Mouse (Mus musculus): ENCODE measurements around the gene Afg1l.
A peak's percentile ranks its signal among the peaks of the same experiment; 100 is the strongest.

The Afg1l gene

GRCm38 (mm10) chr10:42478341-42478720, at the start of gene Afg1l:
TSS of gene Afg1l (minus strand) at chr10:42478565.
- peak; percentile 95 for DNase-seq (ENCODE audit: low read depth, low spot score)

- no peak for DNase-seq (ENCODE audit: low read depth, low spot score)
Observed at GRCm38 (mm10) chr10:42525682-42526081, 47.3 kb upstream of the Afg1l start.

- DNase-seq (ENCODE audit: low read depth, low spot score), result no peak
Observed at GRCm38 (mm10) chr10:42523556-42524162, 45.3 kb upstream of the Afg1l start.

- DNase-seq (ENCODE audit: low read depth, low spot score), result no peak
Observed at GRCm38 (mm10) chr10:42522912-42523311, 44.5 kb upstream of the Afg1l start.

GRCm38 (mm10) chr10:42521315-42521981, 43.1 kb upstream of the Afg1l start:
- DNase-seq (ENCODE audit: low read depth, low spot score), result no peak

- DNase-seq (ENCODE audit: low read depth, low spot score), result no peak
Observed at GRCm38 (mm10) chr10:42518363-42518762, 40.0 kb upstream of the Afg1l start.

GRCm38 (mm10) chr10:42514125-42514524, 35.8 kb upstream of the Afg1l start:
- no peak for DNase-seq (ENCODE audit: low read depth, low spot score)

- no peak for DNase-seq (ENCODE audit: low read depth, low spot score)
Observed at GRCm38 (mm10) chr10:42511184-42512135, 33.1 kb upstream of the Afg1l start.

- DNase-seq (ENCODE audit: low read depth, low spot score), result no peak
Observed at GRCm38 (mm10) chr10:42510141-42510540, 31.8 kb upstream of the Afg1l start.

- peak; percentile 25 for DNase-seq (ENCODE audit: low read depth, low spot score)
Observed at GRCm38 (mm10) chr10:42504096-42504710, 25.8 kb upstream of the Afg1l start.

GRCm38 (mm10) chr10:42502349-42503111, 24.2 kb upstream of the Afg1l start:
- peak; percentile 71 for DNase-seq (ENCODE audit: low read depth, low spot score)

- DNase-seq (ENCODE audit: low read depth, low spot score), result peak; percentile 98
Observed at GRCm38 (mm10) chr10:42501775-42502348, 23.5 kb upstream of the Afg1l start, which contains the start of gene Snx3. TSS of gene Snx3 (plus strand) at chr10:42502030.

GRCm38 (mm10) chr10:42501161-42501560, 22.8 kb upstream of the Afg1l start:
- DNase-seq (ENCODE audit: low read depth, low spot score), result no peak

- no peak for DNase-seq (ENCODE audit: low read depth, low spot score)
Observed at GRCm38 (mm10) chr10:42500611-42501010, 22.2 kb upstream of the Afg1l start.

GRCm38 (mm10) chr10:42493000-42493399, 14.6 kb upstream of the Afg1l start:
- no peak for DNase-seq (ENCODE audit: low read depth, low spot score)

GRCm38 (mm10) chr10:42492027-42492771, 13.8 kb upstream of the Afg1l start:
- no peak for DNase-seq (ENCODE audit: low read depth, low spot score)

- no peak for DNase-seq (ENCODE audit: low read depth, low spot score)
Observed at GRCm38 (mm10) chr10:42491158-42491557, 12.8 kb upstream of the Afg1l start.

GRCm38 (mm10) chr10:42488606-42489296, 10.4 kb upstream of the Afg1l start:
- no peak for DNase-seq (ENCODE audit: low read depth, low spot score)

GRCm38 (mm10) chr10:42480719-42481118, 2.4 kb upstream of the Afg1l start:
- DNase-seq (ENCODE audit: low read depth, low spot score), result no peak

Measured in skeletal muscle tissue, adult 2 months (tissue).